Mouse (Mus musculus): ENCODE measurements around the gene Olfr1412.

Olfr1412 gene

GRCm38 (mm10) chr1:92585479-92585878 is at the start of gene Olfr1412:
Gene Olfr1412 (plus strand): TSS chr1:92585779.
- no peak for DNase-seq (ENCODE audit: low spot score)

GRCm38 (mm10) chr1:92536972-92537371 is 48.6 kb upstream of the Olfr1412 start:
- DNase-seq (ENCODE audit: low spot score), result no peak

GRCm38 (mm10) chr1:92539071-92539470 is 46.5 kb upstream of the Olfr1412 start:
- DNase-seq (ENCODE audit: low spot score), result no peak

- DNase-seq (ENCODE audit: low spot score), result no peak
Observed at GRCm38 (mm10) chr1:92545929-92546328, 39.6 kb upstream of the Olfr1412 start.

- DNase-seq (ENCODE audit: low spot score), result no peak
Observed at GRCm38 (mm10) chr1:92571022-92571421, 14.6 kb upstream of the Olfr1412 start, which contains the start of gene Olfr1413. Gene Olfr1413 (plus strand): TSS chr1:92571322.

GRCm38 (mm10) chr1:92594111-92594510 is 8.5 kb downstream of the Olfr1412 start, which contains the start of gene Olfr1411:
Gene Olfr1411 (plus strand): TSS chr1:92594411.
- no peak for DNase-seq (ENCODE audit: low spot score)

- no peak for DNase-seq (ENCODE audit: low spot score)
Observed at GRCm38 (mm10) chr1:92596019-92596418, 10.4 kb downstream of the Olfr1412 start.

- DNase-seq (ENCODE audit: low spot score), result no peak
Observed at GRCm38 (mm10) chr1:92605482-92605881, 19.9 kb downstream of the Olfr1412 start, which contains the start of gene Olfr1410. Gene Olfr1410 (plus strand): TSS chr1:92605782.

GRCm38 (mm10) chr1:92607711-92608110 is 22.1 kb downstream of the Olfr1412 start:
- DNase-seq (ENCODE audit: low spot score), result no peak

- peak; percentile 9 for DNase-seq (ENCODE audit: low spot score)
Observed at GRCm38 (mm10) chr1:92611008-92611407, 25.4 kb downstream of the Olfr1412 start.

GRCm38 (mm10) chr1:92613175-92613574 is 27.6 kb downstream of the Olfr1412 start:
- DNase-seq (ENCODE audit: low spot score), result no peak

GRCm38 (mm10) chr1:92614516-92614915 is 28.9 kb downstream of the Olfr1412 start:
- DNase-seq (ENCODE audit: low spot score), result no peak

GRCm38 (mm10) chr1:92616046-92616445 is 30.5 kb downstream of the Olfr1412 start:
- DNase-seq (ENCODE audit: low spot score), result no peak

GRCm38 (mm10) chr1:92617488-92617887 is 31.9 kb downstream of the Olfr1412 start, which contains the start of gene Olfr12:
Gene Olfr12 (plus strand): TSS chr1:92617788.
- no peak for DNase-seq (ENCODE audit: low spot score)

- no peak for DNase-seq (ENCODE audit: low spot score)
Observed at GRCm38 (mm10) chr1:92618360-92618759, 32.8 kb downstream of the Olfr1412 start.

- no peak for DNase-seq (ENCODE audit: low spot score)
Observed at GRCm38 (mm10) chr1:92628227-92628626, 42.6 kb downstream of the Olfr1412 start.

GRCm38 (mm10) chr1:92632196-92632595 is 46.6 kb downstream of the Olfr1412 start:
- DNase-seq (ENCODE audit: low spot score), result no peak

- no peak for DNase-seq (ENCODE audit: low spot score)
Observed at GRCm38 (mm10) chr1:92632948-92633347, 47.4 kb downstream of the Olfr1412 start.

GRCm38 (mm10) chr1:92633726-92634125 is 48.1 kb downstream of the Olfr1412 start:
- no peak for DNase-seq (ENCODE audit: low spot score)

GRCm38 (mm10) chr1:92634569-92634968 is 49.0 kb downstream of the Olfr1412 start:
- no peak for DNase-seq (ENCODE audit: low spot score)

- DNase-seq (ENCODE audit: low spot score), result no peak
Observed at GRCm38 (mm10) chr1:92634976-92635599, 49.5 kb downstream of the Olfr1412 start.

GRCm38 (mm10) chr1:92636015-92636414 is 50.4 kb downstream of the Olfr1412 start:
- DNase-seq (ENCODE audit: low spot score), result no peak

- no peak for DNase-seq (ENCODE audit: low spot score)
Observed at GRCm38 (mm10) chr1:92636676-92637075, 51.1 kb downstream of the Olfr1412 start.

All from yolk sac, embryonic 10.5 days (tissue).